Mouse (Mus musculus) heart, embryonic 12.5 days (tissue): ENCODE results near the gene Col4a2. TPM values are rescaled to one million over a fixed set of nuclear protein-coding genes. Genes with fewer than 3 reads are reported as not detected.

Experiments used
- ATAC-seq: fragments of 200-750 bp; cut with Nextera tagmentation; 2 replicates; pipeline ENCODE4 v1.8.0; 2017; ENCODE audit warnings: moderate TSS enrichment, moderate library complexity; ENCODE audit not compliant: insufficient number of reproducible peaks, low FRiP score
- H3K27ac ChIP-seq: fragments of 300-500 bp; sonication (generic); 2 replicates; pipeline ENCODE4 v1.5.1; 2016; ENCODE audit warnings: mild to moderate bottlenecking, moderate library complexity; ENCODE audit not compliant: poor library complexity, severe bottlenecking
- H3K27me3 ChIP-seq: fragments of 300-500 bp; sonication (generic); replicated peaks from 2 replicates; pipeline ENCODE4 v1.6.1; 2016; ENCODE audit warnings: mild to moderate bottlenecking, moderate library complexity
- H3K36me3 ChIP-seq: fragments of 300-500 bp; sonication (generic); 2 replicates; pipeline ENCODE4 v1.6.1; 2016; ENCODE audit warnings: mild to moderate bottlenecking, moderate library complexity
- H3K4me1 ChIP-seq: fragments of 300-500 bp; sonication (generic); replicated peaks from 2 replicates; pipeline ENCODE4 v1.6.1; 2016; ENCODE audit warnings: mild to moderate bottlenecking
- H3K4me2 ChIP-seq: fragments of 300-500 bp; sonication (generic); 2 replicates; pipeline ENCODE4 v1.6.1; 2016; ENCODE audit warnings: mild to moderate bottlenecking, moderate library complexity
- H3K4me3 ChIP-seq: fragments of 300-500 bp; sonication (generic); 2 replicates; pipeline ENCODE4 v1.5.1; 2016; ENCODE audit warnings: mild to moderate bottlenecking
- H3K9ac ChIP-seq: fragments of 300-500 bp; sonication (generic); 2 replicates; pipeline ENCODE4 v1.6.1; 2016; ENCODE audit warnings: mild to moderate bottlenecking, moderate library complexity
- H3K9me3 ChIP-seq: fragments of 300-500 bp; sonication (generic); replicated peaks from 2 replicates; pipeline ENCODE4 v1.6.1; 2016; ENCODE audit warnings: mild to moderate bottlenecking, moderate library complexity
- WGBS: fragments of 180-500 bp; shearing (Covaris S2); methylation state at CpG from one replicate; pipeline ENCODE4 v1.1.7; 2016; 5-methylcytosine and 5-hydroxymethylcytosine counted together
- polyA plus RNA-seq: library from polyadenylated mRNA; unstranded; fragments of >200 nt; fragmentation: Nextera tagmentation; extraction: Ambion mirVana; gene quantifications from 2 replicates; pipeline ENCODE4 v1.2.1, GENCODE M21; 2016

The Col4a2 gene
- polyA plus RNA-seq, 1 experiment from 2014 or later: 117 TPM

- WGBS: 3% methylated on average over 73 of the region's 73 CpGs
- peaks cover 19% of the 10 kb centered on the region for H3K4me1 ChIP-seq
- H3K4me3 ChIP-seq: peak within 1 kb of the TSS; percentile 96
- H3K9ac ChIP-seq: peak within 1 kb of the TSS; percentile 93
- peak within 1 kb of the TSS; percentile 39; the same call in 1 of the 2 replicates for H3K27ac ChIP-seq
- peak; percentile 94 for ATAC-seq
- peak within 1 kb of the TSS; percentile 76 for H3K4me2 ChIP-seq
- peaks cover 15% of the 10 kb centered on the region for H3K27me3 ChIP-seq
- H3K36me3 ChIP-seq: peaks cover 13% of the 10 kb centered on the region; the same call in 1 of the 2 replicates
- no peaks in the 10 kb centered on the region for H3K9me3 ChIP-seq
Observed at GRCm38 (mm10) chr8:11497017-11497990, 184.7 kb downstream of the Col4a2 start, which contains the start of gene Naxd. Naxd (plus strand) TSS chr8:11497506.

GRCm38 (mm10) chr8:11498281-11498680, 185.7 kb downstream of the Col4a2 start:
- peaks cover 19% of the 10 kb centered on the region for H3K4me1 ChIP-seq
- H3K36me3 ChIP-seq: peaks cover 22% of the 10 kb centered on the region
- H3K27ac ChIP-seq: no peak overlapping the region
- H3K4me3 ChIP-seq: peak overlapping the region; percentile 96
- WGBS: 66% methylated on average over 12 of the region's 12 CpGs
- no peaks in the 10 kb centered on the region for H3K9me3 ChIP-seq
- H3K9ac ChIP-seq: no peak overlapping the region
- peak overlapping the region; percentile 76 for H3K4me2 ChIP-seq
- peaks cover 10% of the 10 kb centered on the region for H3K27me3 ChIP-seq
- ATAC-seq: no peak

Other genes starting within 250 kb of the Col4a2 start
- 240 and 249 TPM in 2 replicates for gene Col4a1, start within 50 bp of the Col4a2 start, polyA plus RNA-seq
- 20.2 and 23.5 TPM in 2 replicates for gene Rab20, start 165.9 kb downstream of the Col4a2 start, polyA plus RNA-seq
- gene Naxd, start 184.7 kb downstream of the Col4a2 start, polyA plus RNA-seq: 68.8 and 71.0 TPM in 2 replicates
- 22.6 and 28.2 TPM in 2 replicates for gene Cars2, start 238.0 kb downstream of the Col4a2 start, polyA plus RNA-seq
- gene Ing1, start 242.8 kb downstream of the Col4a2 start, polyA plus RNA-seq: 25.2 and 26.5 TPM in 2 replicates